Mouse (Mus musculus) heart, embryonic 16.5 days (tissue): ENCODE measurements around the gene Hist1h4f. TPM values are rescaled to one million over a fixed set of nuclear protein-coding genes. Genes with fewer than 3 reads are reported as not detected.
"Not testable (repeated sequence)": the region's sequence is repeated elsewhere in the genome, so short reads cannot be mapped to it uniquely, and the experiment has no call there.

ENCODE experiments used
- ATAC-seq: fragments of 200-750 bp; cut with Nextera tagmentation; replicated peaks from 2 replicates; pipeline ENCODE4 v1.8.0; 2017; ENCODE audit warnings: moderate number of reproducible peaks; ENCODE audit not compliant: insufficient read depth, low FRiP score; ENCODE audit errors: extremely low read depth
- H3K27ac ChIP-seq: fragments of 300-500 bp; sonication (generic); 2 replicates; pipeline ENCODE4 v1.5.1; 2014; ENCODE audit warnings: mild to moderate bottlenecking, low read length, control low read depth, moderate library complexity
- H3K27me3 ChIP-seq: fragments of 300-500 bp; sonication (generic); 2 replicates; pipeline ENCODE4 v1.6.1; 2014; ENCODE audit warnings: low read length, mixed read lengths; ENCODE audit not compliant: control insufficient read depth, insufficient read depth
- H3K36me3 ChIP-seq: fragments of 300-500 bp; sonication (generic); 2 replicates; pipeline ENCODE4 v1.6.1; 2014; ENCODE audit not compliant: control insufficient read depth, insufficient read depth
- H3K4me1 ChIP-seq: fragments of 300-500 bp; sonication (generic); 2 replicates; pipeline ENCODE4 v1.6.1; 2014; ENCODE audit warnings: low read length, mixed read lengths; ENCODE audit not compliant: control insufficient read depth, insufficient read depth
- H3K4me2 ChIP-seq: fragments of 300-500 bp; sonication (generic); 2 replicates; pipeline ENCODE4 v1.6.1; 2014; ENCODE audit warnings: low read depth, mild to moderate bottlenecking, control low read depth, low read length
- H3K4me3 ChIP-seq: fragments of 300-500 bp; sonication (generic); 2 replicates; pipeline ENCODE4 v1.5.1; 2014; ENCODE audit warnings: mild to moderate bottlenecking, control low read depth, low read length
- H3K9ac ChIP-seq: fragments of 300-500 bp; sonication (generic); 2 replicates; pipeline ENCODE4 v1.6.1; 2014; ENCODE audit warnings: low read length, control low read depth
- H3K9me3 ChIP-seq: fragments of 300-500 bp; sonication (generic); replicated peaks from 2 replicates; pipeline ENCODE4 v1.6.1; 2016; ENCODE audit warnings: low read length; ENCODE audit not compliant: control insufficient read depth
- WGBS: fragments of 180-500 bp; shearing (Covaris S2); extraction: QIAGEN DNeasy Blood & Tissue Kit; methylation state at CpG from one replicate; pipeline ENCODE4 v1.1.7; 2014; 5-methylcytosine and 5-hydroxymethylcytosine counted together
- polyA plus RNA-seq: library from polyadenylated mRNA; unstranded; fragments of >200 nt; fragmentation: Nextera tagmentation; extraction: Ambion mirVana; gene quantifications from 2 replicates; pipeline ENCODE4 v1.2.1, GENCODE M21; 2015

The Hist1h4f gene
- polyA plus RNA-seq, 1 experiment from 2014 or later, result 0.53 TPM

DNA sequence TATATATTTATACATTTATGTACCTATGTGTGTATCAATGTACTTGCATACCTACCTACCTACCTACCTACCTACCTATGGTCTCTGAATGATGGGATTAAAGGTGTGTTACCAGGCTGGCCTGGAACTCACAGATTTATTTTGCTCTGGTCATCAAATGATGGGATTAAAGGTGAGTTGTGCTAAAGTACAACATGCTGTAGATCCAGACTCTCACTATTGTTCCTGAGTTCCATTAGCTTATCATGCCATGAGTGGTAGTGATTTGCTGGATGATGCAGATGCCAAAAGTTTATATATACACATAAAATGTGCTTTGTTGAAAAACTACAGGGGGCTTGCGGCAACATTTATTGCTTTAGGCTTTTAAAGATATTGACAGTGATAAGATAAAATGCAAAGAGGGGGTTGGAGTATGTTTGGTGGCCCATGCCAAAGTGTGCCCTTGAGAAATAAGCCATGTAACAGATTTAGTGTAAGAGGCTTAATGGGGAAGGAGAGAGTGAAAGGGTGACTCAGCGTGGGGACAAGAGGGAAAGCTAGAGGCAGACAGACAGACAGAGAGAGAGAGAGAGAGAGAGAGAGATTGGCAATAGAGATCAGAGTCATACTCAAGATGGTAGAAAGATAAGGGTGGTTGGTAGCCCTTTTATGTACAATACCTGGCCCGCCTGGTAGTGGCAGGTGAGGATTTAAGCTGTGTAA, 14.3 kb downstream of the Hist1h4f start:
- Histone ChIP-seq H3K4me3 (no peak overlapping the region), H3K9ac (no peak overlapping the region), H3K4me2 (peak overlapping the region; percentile 75; the same call in 1 of the 2 replicates), H3K27me3 (no peaks in the 10 kb centered on the region), H3K4me1 (peaks cover 28% of the 10 kb centered on the region), H3K27ac (no peak overlapping the region), H3K9me3 (no peaks in the 10 kb centered on the region), H3K36me3 (no peaks in the 10 kb centered on the region)
- 74% methylated on average over 3 of the region's 3 CpGs for WGBS
- ATAC-seq, result no peak

DNA sequence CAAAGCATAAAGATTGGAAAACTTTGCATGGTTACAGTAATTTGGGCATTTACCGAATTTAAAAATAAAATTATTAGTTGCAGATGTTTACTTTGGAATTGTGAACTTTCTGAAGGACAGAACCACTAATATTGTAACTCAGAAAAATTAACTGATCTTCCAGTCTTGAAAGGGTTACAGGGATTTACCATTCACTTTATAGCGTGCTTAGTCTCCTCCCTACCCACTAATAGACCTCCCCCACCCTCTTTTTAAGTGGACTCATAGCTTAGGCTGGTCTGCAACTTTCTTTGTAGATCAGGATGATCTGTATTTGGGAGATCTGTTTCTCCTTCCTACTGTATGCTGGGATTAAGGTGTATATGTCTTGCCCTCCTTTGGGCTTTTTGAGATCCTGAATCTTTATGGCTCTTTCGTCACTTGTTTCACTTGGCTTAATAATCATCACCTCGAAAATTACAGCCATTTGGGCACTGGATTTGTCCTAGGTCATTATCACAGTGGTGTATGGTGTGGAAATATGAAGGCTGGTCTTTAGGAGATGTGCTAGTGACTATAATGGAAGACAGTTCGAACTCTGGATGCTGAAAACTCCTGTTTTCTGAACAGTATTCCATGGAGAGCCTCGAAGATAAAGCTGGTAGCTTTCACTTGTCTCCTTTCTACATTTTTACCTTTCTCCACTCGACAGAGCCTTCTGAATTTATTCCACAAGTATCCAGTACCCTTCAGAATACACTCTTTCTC, 15.2 kb downstream of the Hist1h4f start:
- Histone ChIP-seq H3K27me3 (no peaks in the 10 kb centered on the region), H3K36me3 (no peaks in the 10 kb centered on the region), H3K9ac (peak overlapping the region; percentile 61), H3K9me3 (no peaks in the 10 kb centered on the region), H3K4me3 (peak overlapping the region; percentile 48), H3K4me2 (peak overlapping the region; percentile 75), H3K27ac (peak overlapping the region; percentile 42; the same call in 1 of the 2 replicates), H3K4me1 (peaks cover 32% of the 10 kb centered on the region)
- ATAC-seq, result no peak
- 22% methylated on average over 7 of the region's 7 CpGs for WGBS

DNA sequence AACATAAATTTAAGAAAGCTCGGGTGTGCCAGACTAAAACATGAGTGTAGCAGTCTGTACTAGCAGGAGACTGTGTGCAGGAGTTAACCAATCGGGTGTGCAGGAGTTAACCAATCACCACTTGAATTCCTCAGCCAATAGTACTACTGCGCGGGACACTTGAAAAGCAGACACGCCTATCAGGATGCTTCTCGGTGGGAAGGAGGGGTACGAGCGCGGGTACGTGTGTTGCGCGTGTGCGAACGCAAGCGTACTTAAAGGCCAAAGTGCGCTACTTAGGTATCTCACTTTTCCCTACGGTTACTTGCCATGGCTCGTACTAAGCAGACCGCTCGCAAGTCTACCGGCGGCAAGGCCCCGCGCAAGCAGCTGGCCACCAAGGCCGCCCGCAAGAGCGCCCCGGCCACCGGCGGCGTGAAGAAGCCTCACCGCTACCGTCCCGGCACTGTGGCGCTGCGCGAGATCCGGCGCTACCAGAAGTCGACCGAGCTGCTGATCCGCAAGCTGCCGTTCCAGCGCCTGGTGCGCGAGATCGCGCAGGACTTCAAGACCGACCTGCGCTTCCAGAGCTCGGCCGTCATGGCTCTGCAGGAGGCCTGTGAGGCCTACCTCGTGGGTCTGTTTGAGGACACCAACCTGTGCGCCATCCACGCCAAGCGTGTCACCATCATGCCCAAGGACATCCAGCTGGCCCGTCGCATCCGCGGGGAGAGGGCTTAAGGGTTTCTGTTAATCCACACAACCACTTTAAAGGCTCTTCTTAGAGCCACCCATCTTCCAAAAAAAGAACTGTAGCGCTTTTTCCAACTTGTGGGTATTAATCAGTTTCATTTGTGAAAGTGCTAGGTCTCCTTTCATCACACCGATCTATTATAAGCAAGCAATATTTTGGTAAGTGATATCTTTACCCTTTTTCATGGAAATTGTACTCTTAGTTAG, 16.0 kb downstream of the Hist1h4f start, which contains the start of gene Hist1h3g:
TSS of gene Hist1h3g (plus strand) at position 286 of the 939 bp plus-strand sequence.
- H3K4me3 ChIP-seq, result peak within 1 kb of the TSS; percentile 61
- H3K27ac ChIP-seq, result peak within 1 kb of the TSS; percentile 92
- ATAC-seq, result peak; percentile 83
- not testable (repeated sequence) for H3K36me3 ChIP-seq, H3K9me3 ChIP-seq, H3K27me3 ChIP-seq
- H3K4me2 ChIP-seq, result peak within 1 kb of the TSS; percentile 75
- WGBS, result under 1% methylated on average over 53 of the region's 62 CpGs
- peaks cover 32% of the 10 kb centered on the region for H3K4me1 ChIP-seq
- peak within 1 kb of the TSS; percentile 72 for H3K9ac ChIP-seq

DNA sequence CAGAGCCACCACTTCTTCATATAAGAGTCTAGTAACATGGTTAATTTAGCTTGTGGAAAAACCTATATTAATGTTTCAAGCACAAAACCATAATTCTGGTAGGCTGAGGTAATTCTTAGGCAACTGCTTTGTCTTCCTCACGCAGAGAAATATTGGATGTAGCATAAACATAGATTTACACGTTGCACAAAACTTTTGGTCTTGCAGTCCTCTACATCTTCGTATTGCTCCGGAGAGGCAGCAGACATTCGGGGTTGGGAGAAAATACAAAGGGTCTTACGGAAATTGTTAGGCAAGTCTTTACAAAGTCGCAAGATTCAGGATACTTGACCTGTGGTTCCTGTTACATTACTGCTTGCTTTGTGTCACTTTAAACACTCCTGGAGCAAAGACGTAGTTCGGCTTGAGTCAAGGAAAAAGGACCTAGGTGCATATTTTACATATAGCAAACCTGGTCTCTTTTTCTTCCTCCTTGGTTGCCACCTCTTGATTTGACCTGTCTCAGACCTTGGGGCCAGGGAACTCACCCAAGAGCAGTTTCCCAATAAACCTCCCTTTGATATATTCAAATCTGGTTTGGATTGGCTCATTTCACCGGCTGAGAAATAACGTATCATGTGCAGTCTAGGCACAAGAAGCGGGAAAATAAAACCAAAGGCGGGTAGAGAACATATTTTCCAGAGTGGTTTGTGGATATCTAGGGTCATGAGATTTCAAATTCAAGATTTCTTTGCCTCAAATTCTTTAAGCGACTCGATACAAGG, 16.9 kb downstream of the Hist1h4f start:
- peaks cover 32% of the 10 kb centered on the region for H3K4me1 ChIP-seq
- H3K9me3 ChIP-seq, result no peaks in the 10 kb centered on the region
- H3K9ac ChIP-seq, result peak overlapping the region; percentile 72
- 0 out of 2 replicates have a peak, but pooled peaks have one; percentile 0 for ATAC-seq
- peak overlapping the region; percentile 75 for H3K4me2 ChIP-seq
- under 1% methylated on average over 15 of the region's 15 CpGs for WGBS
- no peaks in the 10 kb centered on the region for H3K36me3 ChIP-seq
- no peaks in the 10 kb centered on the region for H3K27me3 ChIP-seq
- H3K27ac ChIP-seq, result peak overlapping the region; percentile 92
- peak overlapping the region; percentile 61 for H3K4me3 ChIP-seq

DNA sequence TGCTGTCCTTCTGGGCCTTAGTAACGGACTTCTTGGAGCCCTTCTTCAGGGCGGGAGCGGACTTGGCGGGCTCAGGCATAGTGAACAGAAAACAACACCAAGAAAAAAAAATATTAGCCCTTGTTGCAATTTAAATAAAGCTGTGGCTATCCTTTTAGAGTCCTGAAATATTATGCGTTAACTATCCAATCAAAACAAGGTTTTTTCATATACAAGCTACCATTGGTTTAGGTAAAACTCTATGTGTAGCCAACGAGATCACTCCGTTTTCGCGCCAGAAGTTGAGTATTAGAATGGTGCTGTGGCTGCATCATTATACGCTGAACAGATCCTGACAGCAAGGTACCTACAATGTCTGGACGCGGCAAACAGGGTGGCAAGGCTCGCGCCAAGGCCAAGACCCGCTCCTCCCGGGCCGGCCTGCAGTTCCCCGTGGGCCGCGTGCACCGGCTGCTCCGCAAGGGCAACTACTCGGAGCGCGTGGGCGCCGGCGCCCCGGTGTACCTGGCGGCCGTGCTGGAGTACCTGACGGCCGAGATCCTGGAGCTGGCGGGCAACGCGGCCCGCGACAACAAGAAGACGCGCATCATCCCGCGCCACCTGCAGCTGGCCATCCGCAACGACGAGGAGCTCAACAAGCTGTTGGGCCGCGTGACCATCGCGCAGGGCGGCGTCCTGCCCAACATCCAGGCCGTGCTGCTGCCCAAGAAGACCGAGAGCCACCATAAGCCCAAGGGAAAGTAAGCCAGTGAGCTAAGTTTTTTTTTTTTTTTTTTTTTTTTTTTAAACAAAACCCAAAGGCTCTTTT, 17.7 kb downstream of the Hist1h4f start, which contains the start of gene Hist1h2af:
TSS of gene Hist1h2af (plus strand) at position 347 of the 808 bp plus-strand sequence.
- not testable (repeated sequence) for H3K27me3 ChIP-seq, H3K36me3 ChIP-seq, H3K9me3 ChIP-seq
- peak within 1 kb of the TSS; percentile 90 for H3K9ac ChIP-seq
- peak within 1 kb of the TSS; percentile 75 for H3K4me2 ChIP-seq
- H3K27ac ChIP-seq, result peak within 1 kb of the TSS; percentile 99
- under 1% methylated on average over 24 of the region's 53 CpGs for WGBS
- ATAC-seq, result 0 out of 2 replicates have a peak, but pooled peaks have one; percentile 21
- peaks cover 34% of the 10 kb centered on the region for H3K4me1 ChIP-seq
- H3K4me3 ChIP-seq, result peak within 1 kb of the TSS; percentile 77

DNA sequence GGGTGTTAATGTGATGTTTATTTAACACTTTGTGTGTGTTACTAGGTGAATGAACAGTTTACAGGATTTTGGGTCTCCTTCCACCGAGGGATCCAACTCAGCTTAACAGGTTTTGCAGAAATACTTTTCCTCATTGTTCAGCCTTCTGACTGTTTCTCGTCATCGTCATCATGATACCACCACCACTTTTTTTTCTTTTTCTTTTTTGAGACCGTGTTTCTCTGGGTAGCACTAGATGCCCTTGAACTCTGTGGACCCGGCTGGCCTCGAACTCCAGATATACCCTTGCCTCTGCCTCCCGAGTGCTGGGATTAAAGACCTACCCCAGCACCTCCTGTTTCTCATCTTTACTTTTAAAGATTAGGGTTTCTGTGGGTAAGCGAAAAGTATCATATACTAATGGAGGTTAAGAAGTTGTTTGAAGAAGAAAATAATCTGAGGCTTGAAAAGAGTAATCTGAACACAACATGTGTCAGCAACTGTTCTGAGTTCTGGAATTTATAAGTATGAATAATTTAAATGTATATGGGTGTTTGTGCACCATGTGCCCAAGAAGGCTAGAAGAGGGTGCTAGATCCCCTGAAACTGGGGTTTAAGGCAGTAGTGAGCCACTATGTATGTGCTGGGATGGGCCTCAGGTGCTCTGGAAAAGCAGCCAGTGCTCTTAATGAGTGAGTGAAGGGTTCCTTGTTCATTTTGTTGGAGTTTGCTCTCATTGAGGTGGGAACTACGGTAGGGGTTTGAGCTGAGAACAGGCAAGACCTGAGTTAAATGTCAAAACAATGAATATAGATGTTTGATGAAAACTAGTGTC, 19.0 kb downstream of the Hist1h4f start:
- Histone ChIP-seq H3K4me3 (peak overlapping the region; percentile 77), H3K9me3 (no peaks in the 10 kb centered on the region), H3K9ac (peak overlapping the region; percentile 90), H3K27me3 (no peaks in the 10 kb centered on the region), H3K27ac (peak overlapping the region; percentile 99), H3K4me2 (peak overlapping the region; percentile 75), H3K4me1 (peaks cover 37% of the 10 kb centered on the region), H3K36me3 (no peaks in the 10 kb centered on the region)
- WGBS, result 21% methylated on average over 9 of the region's 9 CpGs
- ATAC-seq, result no peak
